Mouse (Mus musculus) lung, adult 2 months (tissue): ENCODE data around the gene Tex45.

Experiments
- CTCF ChIP-seq: fragments of 200-500 bp; IDR thresholded peaks from 2 replicates; pipeline ENCODE4 v1.5.1; 2011; ENCODE audit warnings: mild to moderate bottlenecking, low read length, control low read depth; ENCODE audit not compliant: insufficient read depth
- POLR2A ChIP-seq: fragments of 200-500 bp; IDR thresholded peaks from 2 replicates; pipeline ENCODE4 v1.6.1; 2011; ENCODE audit warnings: low read depth, mild to moderate bottlenecking, control low read depth, low read length, borderline replicate concordance; ENCODE audit errors: extremely low read depth

GRCm38 (mm10) chr8:3464309-3464708 lies 6.4 kb upstream of the Tex45 start:
- TF ChIP-seq CTCF (peak; percentile 64), POLR2A (no peak)
